Mouse (Mus musculus) liver, postnatal 0 days (tissue): ENCODE data around the gene Aass.

ENCODE experiments used
- CTCF ChIP-seq: sonication (generic); IDR thresholded peaks from 2 replicates; pipeline ENCODE4 v1.5.1; 2016; ENCODE audit warnings: antibody characterized with exemption, low read depth
- EP300 ChIP-seq: IDR thresholded peaks from 2 replicates; pipeline ENCODE4 v1.6.1; 2016; ENCODE audit warnings: antibody characterized with exemption, low read depth, mild to moderate bottlenecking

DNA sequence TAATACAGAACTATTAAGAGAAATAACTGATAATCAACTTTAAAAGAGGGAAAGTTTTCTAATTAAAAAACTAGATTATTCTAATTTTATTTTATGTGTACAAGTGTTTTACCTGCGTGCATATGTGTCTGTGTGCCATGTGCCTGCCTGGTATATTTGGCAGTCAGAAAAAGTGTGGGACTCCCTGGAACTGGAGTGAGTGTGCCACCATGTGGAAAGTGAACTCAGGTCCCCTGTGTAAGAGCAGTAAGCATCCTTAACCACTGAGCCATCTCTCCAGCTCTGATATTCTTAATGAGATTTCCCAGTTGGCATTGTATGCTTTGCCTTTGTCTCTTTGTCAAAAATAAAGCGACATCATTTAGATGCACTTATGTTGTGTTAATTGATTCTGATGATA, 20.3 kb upstream of the Aass start:
- TF ChIP-seq CTCF: peak; percentile 33
- TF ChIP-seq EP300: no peak
